Comparison of ENCODE assay signal across 21 mouse cellular contexts in the genomic region with DNA sequence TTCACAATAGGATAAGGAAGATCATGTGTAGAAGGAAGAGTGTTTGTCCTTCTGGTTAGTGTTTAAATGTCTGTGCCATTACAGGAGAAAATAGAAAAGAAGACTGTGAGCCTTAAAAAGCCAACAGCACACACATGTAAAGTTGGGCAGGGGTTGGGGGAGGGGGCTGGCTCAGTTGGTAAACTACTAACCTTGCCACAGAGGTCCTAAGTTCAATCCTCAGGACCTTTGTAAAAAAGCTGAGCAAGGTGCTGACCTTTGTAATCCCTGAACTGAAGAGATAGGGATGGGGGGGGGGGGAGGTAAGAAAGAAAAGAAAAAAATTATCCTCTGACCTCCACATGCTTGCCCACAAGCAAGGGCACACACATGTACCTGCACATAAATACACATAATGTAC. TPM values are rescaled to one million over a fixed set of nuclear protein-coding genes. Genes with fewer than 3 reads are reported as not detected.
"Had no signal": no experiment of that assay in that cellular context is flagged by ENCODE, and none has a peak within 500 bp of the region (broad histone marks: within the 10 kb centered on the region; RNA-seq: fewer than 3 reads in every experiment).

No protein-coding gene starts in this region.

- DNase-seq: gastrocnemius, postnatal 25 days; kidney, adult 18-20 months; kidney, postnatal 10 days; liver; liver, embryonic 13.5 days; liver, postnatal 0 days had no signal

- H3K27me3 ChIP-seq: intestine, embryonic 15.5 days had no signal

- H3K9ac ChIP-seq: heart, embryonic 12.5 days; hindbrain, embryonic 12.5 days; hindbrain, embryonic 14.5 days; intestine, embryonic 15.5 days; kidney, embryonic 15.5 days; limb, embryonic 12.5 days; liver, embryonic 13.5 days; liver, embryonic 15.5 days; liver, postnatal 0 days had no signal

- H3K27ac ChIP-seq: hindbrain, embryonic 10.5 days; hindbrain, embryonic 12.5 days; hindbrain, embryonic 14.5 days; intestine, embryonic 15.5 days; kidney, embryonic 15.5 days; left cerebral cortex, adult 2 months; limb, embryonic 10.5 days; limb, embryonic 12.5 days; liver, embryonic 13.5 days; liver, embryonic 15.5 days had no signal

- H3K4me2 ChIP-seq: heart, embryonic 12.5 days; hindbrain, embryonic 12.5 days; hindbrain, embryonic 14.5 days; intestine, embryonic 15.5 days; kidney, embryonic 15.5 days; limb, embryonic 12.5 days; liver, embryonic 13.5 days; liver, embryonic 15.5 days had no signal

- H3K4me1 ChIP-seq: hindbrain, embryonic 10.5 days; hindbrain, embryonic 12.5 days; intestine, embryonic 15.5 days; kidney, embryonic 15.5 days; limb, embryonic 10.5 days; limb, embryonic 12.5 days; liver, embryonic 13.5 days; liver, embryonic 15.5 days had no signal

- H3K9me3 ChIP-seq: heart, embryonic 12.5 days; hindbrain, embryonic 10.5 days; hindbrain, embryonic 12.5 days; intestine, embryonic 15.5 days; kidney, embryonic 15.5 days; limb, embryonic 10.5 days; limb, embryonic 12.5 days; liver, embryonic 13.5 days; liver, embryonic 15.5 days had no signal

- H3K4me3 ChIP-seq: heart, embryonic 12.5 days; hindbrain, embryonic 10.5 days; hindbrain, embryonic 12.5 days; intestine, embryonic 15.5 days; kidney, embryonic 15.5 days; left cerebral cortex, adult 2 months; limb, embryonic 10.5 days; limb, embryonic 12.5 days; liver, embryonic 13.5 days; liver, embryonic 15.5 days had no signal

- ATAC-seq: forebrain, embryonic 16.5 days; hindbrain, embryonic 16.5 days; inflammation-experienced regulatory T-cells, adult 6 months; intestine, embryonic 15.5 days; intestine, postnatal 0 days; liver, postnatal 0 days had no signal

- H3K36me3 ChIP-seq: heart, embryonic 12.5 days; hindbrain, embryonic 10.5 days; hindbrain, embryonic 12.5 days; intestine, embryonic 15.5 days; kidney, embryonic 15.5 days; limb, embryonic 10.5 days; limb, embryonic 12.5 days; liver, embryonic 13.5 days; liver, embryonic 15.5 days had no signal

RNA-seq across cellular contexts. Expression of gene Ky, which starts 5.8 kb away (rescaled TPM):
- total RNA-seq: granulocyte monocyte progenitor cell, adult 5-6 weeks had no signal
- polyA plus RNA-seq: liver, postnatal 0 days had no signal
